Mouse (Mus musculus) megakaryocyte, embryonic 14.5 days (primary cell): ENCODE results near the gene Rmnd5b. TPM values are rescaled to one million over a fixed set of nuclear protein-coding genes. Genes with fewer than 3 reads are reported as not detected.
A peak's percentile ranks its signal among the peaks of the same experiment; 100 is the strongest.

Source experiments
- H3K27me3 ChIP-seq: replicated peaks from 2 replicates; pipeline ENCODE3; 2012; ENCODE audit warnings: inconsistent platforms
- H3K36me3 ChIP-seq: replicated peaks from 2 replicates; pipeline ENCODE3; 2012; ENCODE audit warnings: low read length, inconsistent platforms, mixed read lengths
- H3K4me1 ChIP-seq: 2 replicates; pipeline ENCODE4 v1.6.1; 2012; ENCODE audit warnings: inconsistent platforms
- H3K4me3 ChIP-seq: replicated peaks from 2 replicates; pipeline ENCODE3; 2012; ENCODE audit warnings: moderate library complexity, mild to moderate bottlenecking, inconsistent platforms
- H3K9me3 ChIP-seq: 2 replicates; pipeline ENCODE4 v1.6.1; 2012; ENCODE audit warnings: inconsistent platforms
- FLI1 ChIP-seq: IDR thresholded peaks from 2 replicates; pipeline ENCODE4 v1.6.1; 2012; ENCODE audit warnings: low read length, inconsistent platforms, mixed read lengths
- GATA1 ChIP-seq: IDR thresholded peaks from 3 replicates; pipeline ENCODE4 v1.6.1; 2012; ENCODE audit warnings: mixed read lengths, low read length, inconsistent platforms, borderline replicate concordance
- polyA plus RNA-seq: library from polyadenylated mRNA; stranded (reverse); fragments of >175 nt; gene quantifications from 2 replicates; pipeline ENCODE4 v1.2.3, GENCODE M21; 2012; ENCODE audit warnings: low replicate concordance; ENCODE audit not compliant: insufficient read depth

Rmnd5b gene
- polyA plus RNA-seq, 1 experiment = 15.1 TPM

- Histone ChIP-seq H3K4me1 (peaks cover 55% of the 10 kb centered on the region), H3K36me3 (peaks cover 96% of the 10 kb centered on the region), H3K4me3 (no peak overlapping the region), H3K9me3 (no peaks in the 10 kb centered on the region), H3K27me3 (no peaks in the 10 kb centered on the region)
- TF ChIP-seq FLI1 = no peak
- TF ChIP-seq GATA1 = no peak
Measured at GRCm38 (mm10) chr11:51594715-51595350, 40.9 kb downstream of the Rmnd5b start.

DNA sequence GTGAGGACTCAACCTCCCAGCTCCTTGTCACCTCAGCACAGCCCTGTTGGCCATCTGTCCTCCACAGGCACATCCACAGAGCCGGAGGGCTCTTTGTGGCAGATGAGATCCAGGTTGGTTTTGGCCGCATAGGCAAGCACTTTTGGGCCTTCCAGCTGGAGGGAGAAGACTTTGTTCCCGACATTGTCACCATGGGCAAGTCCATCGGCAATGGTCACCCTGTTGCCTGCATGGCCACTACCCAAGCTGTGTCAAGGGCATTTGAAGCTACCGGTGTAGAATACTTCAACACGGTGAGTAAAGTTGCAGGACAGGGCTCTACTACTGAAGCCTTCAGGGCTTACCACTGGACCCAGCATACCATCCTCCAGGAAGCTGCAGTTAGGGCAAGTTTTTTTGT, 41.8 kb downstream of the Rmnd5b start:
- H3K4me1 ChIP-seq = peaks cover 57% of the 10 kb centered on the region
- no peak overlapping the region for H3K4me3 ChIP-seq
- H3K27me3 ChIP-seq = no peaks in the 10 kb centered on the region
- no peaks in the 10 kb centered on the region for H3K9me3 ChIP-seq
- TF ChIP-seq FLI1 (no peak), GATA1 (no peak)
- peaks cover 95% of the 10 kb centered on the region for H3K36me3 ChIP-seq

DNA sequence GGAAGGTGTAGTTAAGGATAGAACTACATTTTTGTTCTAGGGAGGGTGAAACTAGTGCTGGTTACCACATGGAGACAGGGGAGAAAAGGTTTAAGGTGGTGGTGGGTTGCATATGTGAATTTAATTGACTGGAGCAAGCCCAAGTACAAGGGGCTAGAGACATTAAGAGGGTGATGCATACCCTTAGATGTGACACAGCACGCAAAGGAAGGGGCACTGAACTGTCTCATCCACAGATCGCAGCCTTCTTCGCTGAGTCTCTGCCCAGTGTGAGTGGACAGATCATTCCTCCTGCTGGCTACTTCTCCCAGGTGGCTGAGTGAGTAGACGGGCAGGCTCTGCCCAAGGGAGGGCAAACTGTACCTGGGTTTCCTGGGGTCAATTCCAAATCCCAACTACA, 42.3 kb downstream of the Rmnd5b start:
- no peak for TF ChIP-seq GATA1
- TF ChIP-seq FLI1 = no peak
- no peak overlapping the region for H3K4me3 ChIP-seq
- peaks cover 94% of the 10 kb centered on the region for H3K36me3 ChIP-seq
- peaks cover 56% of the 10 kb centered on the region for H3K4me1 ChIP-seq
- no peaks in the 10 kb centered on the region for H3K27me3 ChIP-seq
- H3K9me3 ChIP-seq = no peaks in the 10 kb centered on the region

- no peaks in the 10 kb centered on the region for H3K27me3 ChIP-seq
- no peak overlapping the region for H3K4me3 ChIP-seq
- H3K4me1 ChIP-seq = peaks cover 57% of the 10 kb centered on the region
- no peak for TF ChIP-seq FLI1
- no peak for TF ChIP-seq GATA1
- H3K36me3 ChIP-seq = peaks cover 94% of the 10 kb centered on the region
- no peaks in the 10 kb centered on the region for H3K9me3 ChIP-seq
Measured at GRCm38 (mm10) chr11:51591915-51592314, 43.8 kb downstream of the Rmnd5b start.

DNA sequence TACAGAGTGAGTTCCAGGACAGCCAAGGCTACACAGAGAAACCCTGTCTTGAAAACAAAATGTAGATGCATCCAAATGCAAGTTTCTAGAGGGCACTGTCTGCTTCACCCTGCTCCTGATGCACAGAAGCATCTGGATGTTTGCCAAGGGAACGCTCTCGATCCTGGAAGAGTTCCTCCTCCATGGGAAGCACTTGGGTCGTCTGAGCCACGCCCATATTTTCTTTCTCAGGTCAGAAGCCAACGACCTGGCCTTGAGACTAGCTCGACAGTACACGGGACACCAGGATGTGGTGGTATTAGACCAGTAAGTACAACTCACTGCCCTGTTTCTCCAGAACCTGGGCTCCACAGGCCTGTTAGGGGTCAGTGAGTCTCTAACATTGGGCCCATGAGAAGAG, 44.5 kb downstream of the Rmnd5b start:
- Histone ChIP-seq H3K4me1 (peaks cover 58% of the 10 kb centered on the region), H3K27me3 (no peaks in the 10 kb centered on the region), H3K4me3 (no peak overlapping the region), H3K9me3 (no peaks in the 10 kb centered on the region), H3K36me3 (peaks cover 94% of the 10 kb centered on the region)
- TF ChIP-seq FLI1 (no peak), GATA1 (no peak)

GRCm38 (mm10) chr11:51590002-51590401, 45.7 kb downstream of the Rmnd5b start:
- TF ChIP-seq GATA1 (no peak), FLI1 (no peak)
- Histone ChIP-seq H3K36me3 (peaks cover 89% of the 10 kb centered on the region), H3K4me1 (peaks cover 65% of the 10 kb centered on the region)

DNA sequence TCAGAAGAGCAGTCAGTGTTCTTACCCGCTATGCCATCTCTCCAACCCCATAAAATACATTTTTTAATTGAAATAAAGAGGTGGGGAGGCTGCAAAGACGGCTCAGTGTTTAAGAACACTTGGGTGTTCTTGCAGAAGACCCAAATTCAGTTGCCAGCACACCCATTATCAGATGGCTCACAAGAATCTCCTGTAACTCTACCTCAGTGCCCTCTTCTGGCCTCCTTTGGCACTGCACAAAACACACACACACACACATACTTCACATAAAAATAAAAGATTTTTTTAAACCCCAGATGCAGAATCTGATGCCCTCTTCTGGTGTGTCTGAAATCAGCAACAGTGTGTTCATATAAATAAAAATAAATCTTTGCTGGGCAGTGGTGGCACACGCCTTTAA, 46.9 kb downstream of the Rmnd5b start:
- Histone ChIP-seq H3K9me3 (no peaks in the 10 kb centered on the region), H3K36me3 (peaks cover 79% of the 10 kb centered on the region), H3K27me3 (no peaks in the 10 kb centered on the region), H3K4me3 (no peak overlapping the region), H3K4me1 (peaks cover 67% of the 10 kb centered on the region)
- no peak for TF ChIP-seq GATA1
- no peak for TF ChIP-seq FLI1

More at GRCm38 (mm10) chr11:51590002-51590401, 45.7 kb downstream of the Rmnd5b start:
- Histone ChIP-seq H3K4me3 (no peak overlapping the region), H3K27me3 (no peaks in the 10 kb centered on the region), H3K9me3 (no peaks in the 10 kb centered on the region)

GRCm38 (mm10) chr11:51587059-51587458, 48.6 kb downstream of the Rmnd5b start:
- Histone ChIP-seq H3K36me3 (peaks cover 61% of the 10 kb centered on the region), H3K9me3 (no peaks in the 10 kb centered on the region), H3K27me3 (no peaks in the 10 kb centered on the region), H3K4me1 (peaks cover 79% of the 10 kb centered on the region), H3K4me3 (no peak overlapping the region)
- TF ChIP-seq FLI1 (no peak), GATA1 (no peak)

GRCm38 (mm10) chr11:51586411-51586810, 49.3 kb downstream of the Rmnd5b start:
- TF ChIP-seq GATA1 = no peak
- no peak for TF ChIP-seq FLI1

DNA sequence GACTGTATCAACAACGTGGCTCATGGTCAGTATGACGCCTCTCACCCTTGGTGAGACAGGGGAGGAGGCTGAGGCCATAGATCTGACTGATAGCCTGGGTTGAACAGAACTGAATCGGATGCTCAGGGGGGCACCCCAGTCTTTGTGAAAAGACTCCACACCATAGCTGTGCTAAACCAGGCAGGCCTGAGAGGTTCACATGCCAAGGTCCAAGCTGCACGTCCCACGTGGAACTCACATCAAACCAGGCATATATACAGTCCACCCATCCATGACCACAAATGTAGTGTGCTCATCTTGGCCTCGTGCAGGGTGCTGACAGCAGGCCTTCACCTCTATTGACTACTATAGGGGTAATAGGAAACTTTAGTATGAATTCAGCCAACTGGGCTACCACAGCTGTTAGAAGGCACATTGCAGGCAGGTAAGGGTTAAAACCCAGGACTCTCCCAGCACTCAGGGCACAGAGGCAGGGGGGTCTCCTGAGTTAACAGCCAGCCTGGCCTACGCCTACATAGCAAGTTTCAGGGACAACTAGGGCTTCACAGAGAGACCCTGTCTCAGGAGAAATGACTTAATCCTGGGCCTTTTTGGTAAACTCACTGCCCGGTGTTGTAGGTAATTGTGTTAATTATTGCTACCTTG, 50.0 kb downstream of the Rmnd5b start:
- H3K36me3 ChIP-seq = peaks cover 48% of the 10 kb centered on the region
- H3K27me3 ChIP-seq = no peaks in the 10 kb centered on the region
- no peaks in the 10 kb centered on the region for H3K9me3 ChIP-seq
- H3K4me1 ChIP-seq = peaks cover 80% of the 10 kb centered on the region
- peak overlapping the region; percentile 95 for H3K4me3 ChIP-seq
- TF ChIP-seq GATA1 = no peak
- TF ChIP-seq FLI1 = no peak

More at GRCm38 (mm10) chr11:51586411-51586810, 49.3 kb downstream of the Rmnd5b start:
- no peaks in the 10 kb centered on the region for H3K9me3 ChIP-seq
- no peaks in the 10 kb centered on the region for H3K27me3 ChIP-seq
- H3K4me3 ChIP-seq = peak overlapping the region; percentile 28
- peaks cover 80% of the 10 kb centered on the region for H3K4me1 ChIP-seq
- peaks cover 54% of the 10 kb centered on the region for H3K36me3 ChIP-seq
